Mouse (Mus musculus) bone marrow macrophage, adult 2 months (primary cell): ENCODE results near the gene Armh3. TPM values are rescaled to one million over a fixed set of nuclear protein-coding genes. Genes with fewer than 3 reads are reported as not detected.

Source experiments
- H3K27ac ChIP-seq: 2 replicates; pipeline ENCODE4 v1.5.1; 2012; ENCODE audit warnings: low read depth, low read length; ENCODE audit not compliant: insufficient read depth
- H3K4me1 ChIP-seq: 2 replicates; pipeline ENCODE4 v1.6.1; 2012; ENCODE audit warnings: low read length; ENCODE audit not compliant: control insufficient read depth, insufficient read depth
- H3K4me3 ChIP-seq: 2 replicates; pipeline ENCODE4 v1.5.1; 2012; ENCODE audit warnings: mild to moderate bottlenecking, low read length, moderate library complexity; ENCODE audit not compliant: insufficient read depth
- CTCF ChIP-seq: IDR thresholded peaks from 2 replicates; pipeline ENCODE4 v1.5.1; 2012; ENCODE audit warnings: low read depth, mild to moderate bottlenecking, low read length, moderate library complexity
- POLR2A ChIP-seq: IDR thresholded peaks from 2 replicates; pipeline ENCODE4 v1.6.1; 2012; ENCODE audit warnings: mild to moderate bottlenecking, low read depth, low read length, borderline replicate concordance
- polyA plus RNA-seq: library from polyadenylated mRNA; stranded (reverse); fragments of >200 nt; gene quantifications from 2 replicates; pipeline ENCODE4 v1.2.4, GENCODE M21; 2012; ENCODE audit not compliant: missing spikeins, insufficient read depth, insufficient read length

Gene Armh3
- polyA plus RNA-seq, 1 experiment, result 13.2 TPM

DNA sequence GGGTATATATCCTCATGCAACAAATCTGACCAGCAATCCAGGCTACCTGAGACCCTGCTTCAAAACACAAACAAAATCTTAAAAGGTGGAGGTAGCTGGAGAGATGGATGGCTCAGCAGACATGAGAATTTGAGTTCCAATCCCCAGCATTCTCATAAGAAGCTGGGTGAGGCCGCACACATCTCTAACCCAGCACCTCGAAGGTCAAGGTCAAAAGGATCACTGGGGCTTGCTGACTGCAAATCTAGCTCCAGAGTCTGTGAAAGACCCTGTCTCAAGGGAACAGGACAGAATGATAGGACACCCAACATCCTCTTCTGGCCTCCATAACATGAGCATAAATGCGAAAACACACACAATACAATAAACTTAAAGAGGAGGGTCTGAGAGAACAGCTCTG is 7.1 kb downstream of the Armh3 start:
- no peak for TF ChIP-seq POLR2A
- no peak for TF ChIP-seq CTCF
- H3K4me3 ChIP-seq, result no peak overlapping the region
- peaks cover 8% of the 10 kb centered on the region for H3K4me1 ChIP-seq
- H3K27ac ChIP-seq, result no peak overlapping the region

DNA sequence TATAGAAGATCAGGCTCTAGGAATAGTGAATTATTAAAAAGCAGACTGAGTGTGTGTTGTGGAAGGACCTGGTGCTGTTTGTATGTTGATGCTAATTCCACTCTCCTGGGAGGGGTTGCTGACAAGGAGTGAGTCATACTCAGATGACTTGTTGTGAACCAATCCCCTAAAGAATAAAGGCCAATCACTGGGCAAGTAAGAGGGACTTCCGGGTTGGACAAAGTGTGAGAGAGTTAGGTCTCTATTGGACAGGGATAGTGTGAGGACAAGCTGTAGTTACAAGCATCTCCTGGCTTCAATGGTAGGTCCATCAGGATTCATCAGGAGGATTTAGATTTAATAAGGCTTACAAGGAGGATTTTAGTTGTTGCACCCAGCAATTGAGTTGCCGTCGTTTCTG is 10.1 kb downstream of the Armh3 start:
- TF ChIP-seq POLR2A, result no peak
- TF ChIP-seq CTCF, result no peak

DNA sequence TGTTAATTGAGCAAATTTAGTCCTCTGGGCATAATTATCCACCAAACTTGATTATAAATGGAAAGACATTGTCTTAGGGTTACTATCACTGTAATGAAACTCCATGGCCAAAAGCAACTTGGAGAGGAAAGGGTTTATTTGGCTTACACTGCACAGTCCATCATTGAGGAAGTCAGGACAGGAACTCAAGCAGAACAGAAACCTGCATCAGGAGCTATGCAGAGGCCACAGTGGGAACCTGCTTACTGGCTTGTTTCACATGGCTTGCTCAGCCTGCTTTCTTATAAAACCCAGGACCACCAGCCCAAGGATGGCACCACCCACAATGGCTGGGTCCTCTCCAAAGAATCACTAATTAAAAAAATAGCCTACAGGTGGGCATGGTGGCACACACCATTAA is 13.9 kb downstream of the Armh3 start:
- TF ChIP-seq POLR2A (no peak), CTCF (no peak)
- no peak overlapping the region for H3K4me3 ChIP-seq
- H3K4me1 ChIP-seq, result peaks cover 24% of the 10 kb centered on the region
- peak overlapping the region; percentile 78 for H3K27ac ChIP-seq

More for the DNA sequence above, 10.1 kb downstream of the Armh3 start:
- Histone ChIP-seq H3K4me3 (no peak overlapping the region), H3K4me1 (peaks cover 20% of the 10 kb centered on the region), H3K27ac (0 out of 2 replicates have a peak overlapping the region, but pooled peaks have one; percentile 15)

DNA sequence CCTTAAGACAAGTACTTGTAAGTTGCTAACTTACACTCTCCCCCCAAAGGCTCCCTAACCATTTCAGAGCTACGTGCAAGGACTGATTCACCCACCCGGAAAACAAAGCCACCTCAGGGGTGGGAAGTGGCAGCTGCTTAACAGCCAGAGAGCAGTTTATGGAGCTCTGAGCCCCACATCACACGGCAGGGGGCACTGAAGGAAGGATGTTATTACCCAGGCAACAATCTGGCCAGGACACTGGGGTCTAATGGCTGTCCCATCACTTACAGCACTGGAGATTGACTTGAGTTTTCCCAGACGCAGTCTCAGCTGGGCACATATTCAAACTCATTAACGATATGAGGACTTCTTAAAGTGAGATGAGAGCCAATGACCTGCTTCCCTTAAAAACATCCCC is 37.5 kb downstream of the Armh3 start:
- TF ChIP-seq POLR2A (no peak), CTCF (no peak)
- Histone ChIP-seq H3K4me1 (peaks cover 20% of the 10 kb centered on the region), H3K4me3 (no peak overlapping the region), H3K27ac (no peak overlapping the region)

DNA sequence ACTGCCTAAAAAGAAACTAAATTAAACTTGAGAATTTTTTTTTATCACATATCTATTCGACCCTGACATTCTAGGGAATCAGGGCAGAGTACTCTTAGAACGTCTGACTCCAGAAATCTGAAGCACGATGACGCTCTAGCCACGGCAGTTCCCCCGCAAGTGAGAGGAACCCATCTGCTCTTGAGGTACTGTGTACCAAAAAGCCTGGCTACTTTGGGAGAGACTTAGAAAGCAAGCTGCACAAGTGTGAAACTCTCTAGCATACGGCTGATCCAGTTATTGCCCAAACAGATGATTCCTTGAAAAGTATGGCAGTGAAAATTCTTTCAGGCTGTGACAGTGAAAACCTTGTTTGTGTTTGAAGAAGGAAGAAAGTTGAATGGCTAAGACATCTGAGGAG is 41.6 kb downstream of the Armh3 start:
- Histone ChIP-seq H3K4me1 (peaks cover 4% of the 10 kb centered on the region; the same call in 1 of the 2 replicates), H3K27ac (no peak overlapping the region), H3K4me3 (no peak overlapping the region)
- TF ChIP-seq CTCF (no peak), POLR2A (no peak)

DNA sequence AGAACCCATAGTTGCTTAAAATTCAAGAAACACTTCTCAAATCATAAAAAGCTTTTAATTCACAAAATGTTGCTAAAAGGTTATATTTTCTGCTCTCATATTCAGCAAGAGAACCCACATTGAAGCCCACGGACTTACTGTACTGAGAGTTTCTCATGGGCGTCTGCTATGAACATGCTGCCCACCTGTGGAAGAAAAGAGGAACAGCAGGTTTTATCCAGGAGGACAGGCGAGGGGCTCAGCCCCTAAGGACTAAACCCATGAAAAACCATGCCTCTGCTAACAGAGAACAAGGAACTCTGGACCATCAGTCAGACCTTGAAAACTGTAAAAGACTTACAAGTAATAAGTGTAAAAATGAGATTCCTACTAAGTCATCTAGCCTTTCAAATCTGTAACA is 45.0 kb downstream of the Armh3 start:
- Histone ChIP-seq H3K4me3 (no peak overlapping the region), H3K27ac (no peak overlapping the region), H3K4me1 (no peaks in the 10 kb centered on the region)
- no peak for TF ChIP-seq POLR2A

DNA sequence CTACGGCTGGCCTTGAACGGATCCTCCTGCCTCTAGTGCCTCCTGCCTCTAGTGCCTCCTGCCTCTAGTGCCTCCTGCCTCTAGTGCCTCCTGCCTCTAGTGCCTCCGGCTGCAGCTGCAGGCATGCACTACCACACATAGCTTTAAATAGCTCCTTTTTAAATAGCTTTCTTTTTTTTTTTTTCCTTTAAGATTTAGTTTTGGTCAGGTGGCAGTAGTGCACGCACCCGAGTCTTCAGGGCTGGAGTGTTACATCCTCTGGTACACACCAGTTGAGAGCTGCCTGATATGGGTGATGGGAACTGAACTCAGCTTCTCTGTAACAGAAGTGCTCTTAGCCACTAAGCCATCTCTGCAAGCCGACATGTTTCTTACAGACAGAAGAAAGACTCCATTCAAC is 49.1 kb downstream of the Armh3 start:
- H3K27ac ChIP-seq, result no peak overlapping the region

DNA sequence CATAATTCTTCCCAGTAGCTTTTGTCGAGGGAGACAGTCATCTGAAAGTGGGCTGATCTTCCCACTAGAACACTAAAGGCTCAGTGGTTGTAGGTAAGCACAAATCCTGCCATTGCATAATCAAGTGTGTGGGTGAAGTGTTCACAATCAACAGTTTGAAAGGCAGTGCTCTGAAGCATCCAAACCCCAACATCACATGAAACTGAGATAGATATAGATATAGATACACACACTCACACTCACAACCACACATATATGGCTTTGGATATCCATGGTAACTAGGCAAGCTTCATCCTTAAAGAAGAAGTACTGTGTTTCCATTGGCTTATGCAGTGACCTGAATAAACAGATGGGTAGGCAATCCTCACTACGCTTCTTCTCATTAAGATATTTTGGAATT is 50.5 kb downstream of the Armh3 start:
- H3K4me1 ChIP-seq, result peaks cover 15% of the 10 kb centered on the region
- H3K27ac ChIP-seq, result no peak overlapping the region
- TF ChIP-seq CTCF, result no peak
- no peak for TF ChIP-seq POLR2A
- H3K4me3 ChIP-seq, result no peak overlapping the region

More for the DNA sequence above, 49.1 kb downstream of the Armh3 start:
- TF ChIP-seq POLR2A, result no peak
- TF ChIP-seq CTCF, result no peak
- H3K4me1 ChIP-seq, result peaks cover 8% of the 10 kb centered on the region
- H3K4me3 ChIP-seq, result no peak overlapping the region

DNA sequence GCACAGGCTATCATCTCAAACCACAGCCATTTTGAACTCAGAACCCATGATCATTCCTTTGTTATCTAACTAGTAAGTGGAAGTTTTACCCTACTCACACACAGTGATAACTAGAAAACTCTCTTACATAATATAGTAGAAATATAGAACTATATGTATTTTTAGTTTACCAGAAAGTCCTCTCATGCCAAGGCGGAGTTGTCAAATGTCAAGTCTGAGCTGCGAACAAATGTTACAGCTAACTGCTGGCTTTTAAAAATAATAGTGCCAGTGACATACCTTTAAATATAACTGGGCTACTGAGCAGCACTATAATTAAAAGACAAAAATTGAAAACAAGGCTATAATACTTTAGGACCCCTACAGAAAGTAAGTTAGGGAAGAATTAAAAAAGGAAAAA is 51.0 kb downstream of the Armh3 start:
- Histone ChIP-seq H3K4me3 (no peak overlapping the region), H3K27ac (no peak overlapping the region), H3K4me1 (peaks cover 17% of the 10 kb centered on the region)
- TF ChIP-seq POLR2A (no peak), CTCF (no peak)

DNA sequence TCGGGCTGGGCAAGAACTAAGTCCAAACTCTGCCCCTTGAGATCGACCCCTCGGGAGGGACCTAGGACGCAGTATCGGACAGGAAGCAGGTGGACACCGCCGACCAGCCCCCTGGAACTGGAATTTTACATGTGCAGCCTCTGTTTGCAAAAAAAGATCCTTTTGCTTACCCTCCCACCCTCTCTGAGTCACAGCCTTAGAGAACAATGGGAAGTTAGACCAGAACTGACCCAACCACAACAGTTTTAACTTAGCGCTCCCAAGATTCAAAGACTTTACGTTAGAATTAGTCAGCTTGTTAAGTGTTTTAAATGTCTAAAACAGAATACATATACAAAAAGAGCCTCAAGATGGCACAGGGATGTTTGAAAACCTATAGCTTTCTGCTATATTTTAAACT is 51.7 kb downstream of the Armh3 start:
- TF ChIP-seq POLR2A (no peak), CTCF (no peak)
- Histone ChIP-seq H3K4me3 (no peak overlapping the region), H3K4me1 (peaks cover 17% of the 10 kb centered on the region), H3K27ac (no peak overlapping the region)

DNA sequence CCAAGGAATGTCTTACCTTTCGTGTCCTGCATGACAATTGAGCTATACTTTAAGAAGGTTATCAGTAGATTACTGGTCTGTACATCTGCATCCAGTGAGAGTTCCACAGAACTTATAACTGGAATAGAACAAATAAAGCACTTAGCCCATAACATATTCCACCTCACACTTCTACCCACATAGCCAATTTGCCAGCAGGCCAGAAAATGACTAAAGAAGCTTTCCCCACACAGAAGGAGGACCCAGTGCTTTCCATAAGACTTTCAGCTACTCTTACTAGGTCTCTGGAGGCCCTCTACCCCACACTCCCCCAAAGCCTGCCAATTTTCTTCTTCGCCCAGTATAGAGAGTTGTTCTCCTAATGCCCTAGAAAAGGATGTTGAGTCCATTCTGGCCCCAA is 52.3 kb downstream of the Armh3 start:
- no peak overlapping the region for H3K4me3 ChIP-seq
- H3K27ac ChIP-seq, result no peak overlapping the region
- TF ChIP-seq POLR2A (no peak), CTCF (no peak)
- H3K4me1 ChIP-seq, result peaks cover 17% of the 10 kb centered on the region
